Mouse (Mus musculus) gonadal fat pad, adult 2 months (tissue): ENCODE data around the gene Gm29106. TPM values are rescaled to one million over a fixed set of nuclear protein-coding genes. Genes with fewer than 3 reads are reported as not detected.
"Not testable (repeated sequence)": the region's sequence is repeated elsewhere in the genome, so short reads cannot be mapped to it uniquely, and the experiment has no call there.

Experiments used
- DNase-seq: peaks from one replicate; pipeline ENCODE4 v3.0.0-alpha.2; 2012; ENCODE audit warnings: low read depth
- polyA plus RNA-seq: library from polyadenylated mRNA; depleted of rRNA; stranded (reverse); fragments of >200 nt; gene quantifications from 2 replicates; pipeline ENCODE4 v1.2.3, GENCODE M21; 2012; rRNA removed

The Gm29106 gene
- polyA plus RNA-seq, result not detected in 2 replicates

- DNase-seq, result not testable (repeated sequence)
Measured at GRCm38 (mm10) chr1:118176242-118176641, at the start of gene Gm29106. Gene Gm29106 (plus strand): TSS chr1:118176542.

- DNase-seq, result no peak
Measured at GRCm38 (mm10) chr1:118228540-118228939, 52.2 kb downstream of the Gm29106 start.

DNA sequence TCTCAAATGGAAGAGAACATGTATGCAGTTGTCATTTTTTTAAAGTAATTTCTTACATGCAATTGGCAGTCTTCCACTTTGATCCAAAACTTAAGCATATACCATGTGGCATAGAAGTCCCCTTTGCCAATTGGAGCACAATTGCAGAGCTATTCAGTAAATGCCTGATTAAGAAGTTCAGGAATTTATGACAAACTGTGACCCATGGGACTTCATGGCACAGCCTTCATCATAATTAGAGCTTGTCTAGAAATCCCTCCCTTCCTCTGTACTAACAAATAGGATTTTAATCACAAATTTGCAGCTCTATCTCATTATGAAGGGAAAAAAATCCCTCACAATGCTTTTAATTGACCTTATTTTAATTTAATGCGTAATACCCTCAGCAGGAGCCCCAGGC is 59.7 kb downstream of the Gm29106 start:
- no peak for DNase-seq

Other genes starting within 250 kb of the Gm29106 start
- gene Gm28168, start 248.5 kb upstream of the Gm29106 start, polyA plus RNA-seq, result not detected in 2 replicates
- gene Gm7145, start 210.6 kb upstream of the Gm29106 start, polyA plus RNA-seq, result not detected in 2 replicates
- gene Tsn, start 135.2 kb downstream of the Gm29106 start, polyA plus RNA-seq, result 34.8 and 41.7 TPM in 2 replicates
- 8.4 and 10.0 TPM in 2 replicates for gene Nifk, start 145.3 kb downstream of the Gm29106 start, polyA plus RNA-seq
- gene Clasp1, start 212.5 kb downstream of the Gm29106 start, polyA plus RNA-seq, result 19.1 and 23.2 TPM in 2 replicates